Mouse (Mus musculus): ENCODE data around the gene Ces1g. TPM values are rescaled to one million over a fixed set of nuclear protein-coding genes. Genes with fewer than 3 reads are reported as not detected.

Gene Ces1g
- polyA plus RNA-seq (2015; fragmentation: Nextera tagmentation; extraction: Ambion mirVana) = not detected in 2 replicates

- ATAC-seq (replicated peaks; ENCODE audit: low FRiP score) = no peak
- WGBS = 51% methylated on average over 3 of the region's 3 CpGs
- Histone ChIP-seq H3K4me3 (replicated peaks) (no peak within 1 kb of the TSS), H3K36me3 (no peaks in the 10 kb centered on the region), H3K27ac (no peak within 1 kb of the TSS), H3K4me2 (no peak within 1 kb of the TSS), H3K9ac (no peak within 1 kb of the TSS), H3K9me3 (replicated peaks) (no peaks in the 10 kb centered on the region), H3K4me1 (no peaks in the 10 kb centered on the region), H3K27me3 (no peaks in the 10 kb centered on the region)
These were observed at the start of gene Ces1g for GRCm38 (mm10) chr8:93337207-93337606. Gene Ces1g, minus strand, starts transcription at chr8:93337308.

- Histone ChIP-seq H3K4me2 (no peak within 1 kb of the TSS), H3K36me3 (no peaks in the 10 kb centered on the region), H3K27me3 (no peaks in the 10 kb centered on the region), H3K4me1 (no peaks in the 10 kb centered on the region), H3K27ac (no peak within 1 kb of the TSS), H3K9me3 (replicated peaks) (no peaks in the 10 kb centered on the region), H3K9ac (no peak within 1 kb of the TSS), H3K4me3 (replicated peaks) (no peak within 1 kb of the TSS)
- ATAC-seq (replicated peaks; ENCODE audit: low FRiP score) = no peak
- 93% methylated on average over 4 of the region's 4 CpGs for WGBS
These were observed 42.5 kb upstream of the Ces1g start, which contains the start of gene Ces1h for GRCm38 (mm10) chr8:93379625-93380024. Gene Ces1h, minus strand, starts transcription at chr8:93379725.

GRCm38 (mm10) chr8:93369481-93369880, 32.4 kb upstream of the Ces1g start:
- Histone ChIP-seq H3K4me1 (no peaks in the 10 kb centered on the region), H3K27me3 (no peaks in the 10 kb centered on the region), H3K9me3 (replicated peaks) (no peaks in the 10 kb centered on the region), H3K27ac (no peak overlapping the region), H3K36me3 (no peaks in the 10 kb centered on the region), H3K4me3 (replicated peaks) (no peak overlapping the region), H3K4me2 (no peak overlapping the region), H3K9ac (no peak overlapping the region)
- 21% methylated on average over 2 of the region's 2 CpGs for WGBS
- ATAC-seq (replicated peaks; ENCODE audit: low FRiP score) = no peak

- Histone ChIP-seq H3K27me3 (no peaks in the 10 kb centered on the region), H3K4me1 (no peaks in the 10 kb centered on the region), H3K27ac (no peak overlapping the region), H3K4me2 (no peak overlapping the region), H3K4me3 (replicated peaks) (no peak overlapping the region), H3K9ac (no peak overlapping the region), H3K36me3 (no peaks in the 10 kb centered on the region), H3K9me3 (replicated peaks) (no peaks in the 10 kb centered on the region)
- ATAC-seq (replicated peaks; ENCODE audit: low FRiP score) = no peak
These were observed 23.0 kb upstream of the Ces1g start for GRCm38 (mm10) chr8:93360113-93360512.

- no peaks in the 10 kb centered on the region for H3K9me3 ChIP-seq (replicated peaks)
- no peak overlapping the region for H3K9ac ChIP-seq
- H3K4me2 ChIP-seq = no peak overlapping the region
- no peaks in the 10 kb centered on the region for H3K36me3 ChIP-seq
- 97% methylated on average over 2 of the region's 2 CpGs for WGBS
- ATAC-seq (replicated peaks; ENCODE audit: low FRiP score) = no peak
- H3K27ac ChIP-seq = no peak overlapping the region
- no peaks in the 10 kb centered on the region for H3K27me3 ChIP-seq
- H3K4me3 ChIP-seq (replicated peaks) = no peak overlapping the region
- no peaks in the 10 kb centered on the region for H3K4me1 ChIP-seq
These were observed 2.4 kb upstream of the Ces1g start for GRCm38 (mm10) chr8:93339531-93339930.

- Histone ChIP-seq H3K9me3 (replicated peaks) (no peaks in the 10 kb centered on the region), H3K9ac (no peak overlapping the region), H3K27ac (no peak overlapping the region), H3K4me2 (no peak overlapping the region), H3K36me3 (no peaks in the 10 kb centered on the region), H3K27me3 (no peaks in the 10 kb centered on the region), H3K4me1 (no peaks in the 10 kb centered on the region), H3K4me3 (replicated peaks) (no peak overlapping the region)
- ATAC-seq (replicated peaks; ENCODE audit: low FRiP score) = no peak
- 73% methylated on average over 1 of the region's 1 CpGs for WGBS
These were observed 4.4 kb downstream of the Ces1g start for GRCm38 (mm10) chr8:93332703-93333102.

GRCm38 (mm10) chr8:93331151-93331550, 6.0 kb downstream of the Ces1g start:
- Histone ChIP-seq H3K27ac (no peak overlapping the region), H3K4me2 (no peak overlapping the region), H3K9me3 (replicated peaks) (no peaks in the 10 kb centered on the region), H3K4me3 (replicated peaks) (no peak overlapping the region), H3K9ac (no peak overlapping the region), H3K4me1 (no peaks in the 10 kb centered on the region), H3K27me3 (no peaks in the 10 kb centered on the region), H3K36me3 (no peaks in the 10 kb centered on the region)
- ATAC-seq (replicated peaks; ENCODE audit: low FRiP score) = no peak
- WGBS = 96% methylated on average over 2 of the region's 2 CpGs

- H3K27me3 ChIP-seq = no peaks in the 10 kb centered on the region
- no peaks in the 10 kb centered on the region for H3K9me3 ChIP-seq (replicated peaks)
- H3K4me2 ChIP-seq = no peak overlapping the region
- no peak overlapping the region for H3K27ac ChIP-seq
- no peak for ATAC-seq (replicated peaks; ENCODE audit: low FRiP score)
- H3K9ac ChIP-seq = no peak overlapping the region
- no peak overlapping the region for H3K4me3 ChIP-seq (replicated peaks)
- H3K36me3 ChIP-seq = no peaks in the 10 kb centered on the region
- H3K4me1 ChIP-seq = no peaks in the 10 kb centered on the region
- WGBS = 61% methylated on average over 2 of the region's 2 CpGs
These were observed 12.0 kb downstream of the Ces1g start for GRCm38 (mm10) chr8:93325123-93325522.

- no peaks in the 10 kb centered on the region for H3K27me3 ChIP-seq
- no peak overlapping the region for H3K27ac ChIP-seq
- H3K9me3 ChIP-seq (replicated peaks) = no peaks in the 10 kb centered on the region
- no peak overlapping the region for H3K4me2 ChIP-seq
- no peak overlapping the region for H3K9ac ChIP-seq
- 86% methylated on average over 2 of the region's 2 CpGs for WGBS
- no peak for ATAC-seq (replicated peaks; ENCODE audit: low FRiP score)
- no peaks in the 10 kb centered on the region for H3K36me3 ChIP-seq
- H3K4me3 ChIP-seq (replicated peaks) = no peak overlapping the region
- H3K4me1 ChIP-seq = no peaks in the 10 kb centered on the region
These were observed 20.1 kb downstream of the Ces1g start for GRCm38 (mm10) chr8:93317031-93317430.

GRCm38 (mm10) chr8:93315557-93315956, 21.6 kb downstream of the Ces1g start:
- Histone ChIP-seq H3K9me3 (replicated peaks) (no peaks in the 10 kb centered on the region), H3K4me3 (replicated peaks) (no peak overlapping the region), H3K27ac (no peak overlapping the region), H3K36me3 (no peaks in the 10 kb centered on the region), H3K27me3 (no peaks in the 10 kb centered on the region), H3K9ac (no peak overlapping the region), H3K4me1 (no peaks in the 10 kb centered on the region), H3K4me2 (no peak overlapping the region)
- ATAC-seq (replicated peaks; ENCODE audit: low FRiP score) = no peak
- 72% methylated on average over 2 of the region's 2 CpGs for WGBS

GRCm38 (mm10) chr8:93283896-93284295, 53.2 kb downstream of the Ces1g start:
- no peaks in the 10 kb centered on the region for H3K4me1 ChIP-seq
- 85% methylated on average over 2 of the region's 2 CpGs for WGBS
- no peaks in the 10 kb centered on the region for H3K27me3 ChIP-seq
- no peak for ATAC-seq (replicated peaks; ENCODE audit: low FRiP score)
- no peak overlapping the region for H3K4me3 ChIP-seq (replicated peaks)
- H3K4me2 ChIP-seq = no peak overlapping the region
- no peak overlapping the region for H3K27ac ChIP-seq
- H3K36me3 ChIP-seq = no peaks in the 10 kb centered on the region
- no peak overlapping the region for H3K9ac ChIP-seq
- H3K9me3 ChIP-seq (replicated peaks) = no peaks in the 10 kb centered on the region

GRCm38 (mm10) chr8:93282349-93282748, 54.8 kb downstream of the Ces1g start:
- H3K9ac ChIP-seq = no peak overlapping the region
- no peak for ATAC-seq (replicated peaks; ENCODE audit: low FRiP score)
- H3K4me3 ChIP-seq (replicated peaks) = no peak overlapping the region
- no peaks in the 10 kb centered on the region for H3K9me3 ChIP-seq (replicated peaks)
- WGBS = 57% methylated on average over 3 of the region's 3 CpGs
- no peaks in the 10 kb centered on the region for H3K27me3 ChIP-seq
- no peaks in the 10 kb centered on the region for H3K4me1 ChIP-seq
- no peak overlapping the region for H3K27ac ChIP-seq
- H3K36me3 ChIP-seq = no peaks in the 10 kb centered on the region
- H3K4me2 ChIP-seq = no peak overlapping the region

- no peak within 1 kb of the TSS for H3K4me3 ChIP-seq (replicated peaks)
- H3K4me2 ChIP-seq = no peak within 1 kb of the TSS
- H3K9me3 ChIP-seq (replicated peaks) = no peaks in the 10 kb centered on the region
- no peak for ATAC-seq (replicated peaks; ENCODE audit: low FRiP score)
- H3K4me1 ChIP-seq = no peaks in the 10 kb centered on the region
- H3K27ac ChIP-seq = no peak within 1 kb of the TSS
- WGBS = 97% methylated on average over 1 of the region's 1 CpGs
- no peak within 1 kb of the TSS for H3K9ac ChIP-seq
- H3K36me3 ChIP-seq = no peaks in the 10 kb centered on the region
- H3K27me3 ChIP-seq = no peaks in the 10 kb centered on the region
These were observed 57.6 kb downstream of the Ces1g start, which contains the start of gene Ces1f for GRCm38 (mm10) chr8:93279556-93279955. Gene Ces1f, minus strand, starts transcription at chr8:93279747.

All from kidney, embryonic 15.5 days (tissue).